Mouse (Mus musculus) lung, postnatal 4 days (tissue): ENCODE measurements at regions not wholly inside any gene's neighbourhood (a gene's known extent, or its start where the extent isn't known, plus 50 kb on each side); places are given as distances from the start of the nearest gene placed in this dataset.

ENCODE experiments used
- DNase-seq, 2 experiments: peaks; one replicate each; pipeline ENCODE4 v3.0.0; 2021

DNA sequence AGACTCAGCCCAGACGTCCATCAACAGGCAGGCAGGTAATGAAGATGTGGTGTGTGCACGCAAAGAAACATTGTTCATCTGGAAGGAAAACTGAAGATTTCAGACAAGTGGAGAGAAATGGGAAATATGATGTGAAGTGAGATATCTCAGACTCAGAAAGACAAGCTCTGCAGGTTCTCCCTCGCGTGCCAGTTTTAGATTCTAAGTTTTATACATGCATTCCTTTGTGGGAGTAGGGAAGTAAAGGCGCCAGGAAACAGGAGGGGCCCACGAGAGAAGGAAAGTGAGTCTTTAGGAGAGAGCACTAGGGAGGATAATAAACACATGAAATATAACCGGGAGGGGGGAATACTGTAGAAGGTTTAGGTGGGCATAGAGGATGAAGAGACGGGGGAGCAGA is 223.7 kb downstream of the Ptpru start:
- DNase-seq = no peak

DNA sequence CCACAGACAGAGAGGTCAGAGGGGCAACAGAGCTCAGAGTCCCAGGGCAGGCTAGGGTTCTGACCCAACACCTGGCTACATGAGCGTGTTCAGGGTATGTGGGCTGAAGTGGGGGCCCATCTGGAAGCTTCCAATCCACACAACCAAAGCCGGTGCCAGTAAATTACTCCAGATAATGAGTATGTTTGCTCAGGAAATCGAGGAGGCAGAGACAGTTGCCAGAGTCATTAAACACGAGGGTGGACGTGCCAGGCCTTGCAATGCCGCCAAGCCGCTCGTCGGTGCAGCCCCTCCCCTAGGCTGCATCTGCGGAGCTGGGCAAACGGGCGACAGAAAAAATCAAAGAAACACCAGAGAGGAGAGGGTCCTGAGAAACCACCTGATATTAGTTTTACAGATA is 222.5 kb downstream of the Ptpru start:
- peak in 1 of 2 experiments; percentile 23 for DNase-seq

DNA sequence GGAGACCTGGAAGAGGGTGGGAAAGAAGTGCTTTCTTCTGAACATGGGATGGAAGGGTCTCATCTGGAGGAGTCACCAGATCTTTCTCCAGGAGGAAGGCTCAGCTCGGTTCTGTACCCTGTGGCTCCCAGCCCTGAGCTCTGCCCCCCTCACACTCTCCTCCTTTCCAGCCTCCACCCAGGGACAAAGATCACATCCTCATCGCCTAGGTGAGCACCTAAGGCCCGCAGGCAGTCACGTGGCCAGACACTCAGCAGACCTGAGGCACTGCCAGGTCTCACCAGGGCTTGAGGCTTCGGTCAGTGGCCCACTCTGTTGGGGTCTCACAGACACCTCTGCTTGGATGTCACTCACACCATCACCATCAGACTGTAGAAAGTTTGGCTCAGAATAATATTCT is 200.0 kb downstream of the Ptpru start:
- DNase-seq = no peak

DNA sequence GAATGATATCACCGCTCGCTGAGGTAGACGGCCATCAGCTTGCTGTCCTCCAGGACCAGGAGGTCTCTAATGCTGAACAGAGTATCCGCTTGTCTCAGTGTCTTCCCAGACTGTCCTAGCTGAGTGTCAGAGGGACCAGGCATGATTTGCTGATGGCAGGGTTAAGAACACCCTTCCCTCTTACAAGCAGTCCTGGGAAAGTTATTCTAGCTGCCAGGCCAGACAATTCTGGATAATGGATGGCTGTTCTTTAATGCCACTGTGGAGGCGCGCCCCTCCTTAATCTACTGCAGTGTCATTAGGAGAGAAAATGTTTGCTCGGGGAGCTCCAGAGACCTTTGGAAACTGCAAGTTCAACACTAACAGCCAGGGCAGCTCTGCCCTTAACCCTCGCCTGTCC is 182.1 kb downstream of the Ptpru start:
- DNase-seq = no peak

DNA sequence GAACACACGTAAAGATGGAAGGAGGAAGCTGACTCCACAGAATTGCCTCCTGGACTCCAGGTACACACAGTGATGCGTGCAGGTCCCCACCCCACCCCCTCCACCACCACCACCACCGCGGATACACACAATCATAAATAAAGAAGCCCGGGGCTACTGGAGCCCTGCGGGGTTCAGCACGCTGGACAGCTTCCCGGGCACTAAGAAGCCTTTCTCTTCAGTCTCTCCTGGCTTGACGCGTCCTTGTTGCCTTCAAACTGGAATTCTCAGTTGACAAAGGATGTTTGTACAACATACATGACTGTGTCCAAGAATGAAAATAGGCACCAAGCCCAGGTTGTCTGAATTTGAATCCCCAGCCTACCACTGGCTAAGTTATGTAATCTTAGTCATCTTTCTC is 180.2 kb downstream of the Ptpru start:
- peak; percentile 28 to 39 for DNase-seq

DNA sequence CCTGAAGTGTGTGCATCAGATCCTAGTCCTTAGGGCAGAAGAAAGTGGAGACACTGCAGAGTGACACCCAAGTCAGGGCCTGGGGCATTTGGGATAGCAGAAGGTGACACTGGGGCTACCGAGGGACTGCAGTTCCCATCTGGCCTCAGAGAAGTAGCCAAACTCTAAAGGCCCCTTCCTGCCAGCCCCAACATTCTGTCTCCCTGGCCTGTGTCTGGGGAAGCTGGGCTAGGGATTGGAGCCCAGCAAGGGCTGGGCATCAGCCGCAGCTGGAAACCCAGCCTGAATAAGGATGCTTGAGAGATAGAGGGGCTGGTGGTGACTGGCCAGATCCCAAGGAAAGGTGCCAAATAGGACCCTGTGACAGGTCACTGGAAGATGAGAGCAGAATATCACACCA is 177.2 kb downstream of the Ptpru start:
- no peak for DNase-seq

DNA sequence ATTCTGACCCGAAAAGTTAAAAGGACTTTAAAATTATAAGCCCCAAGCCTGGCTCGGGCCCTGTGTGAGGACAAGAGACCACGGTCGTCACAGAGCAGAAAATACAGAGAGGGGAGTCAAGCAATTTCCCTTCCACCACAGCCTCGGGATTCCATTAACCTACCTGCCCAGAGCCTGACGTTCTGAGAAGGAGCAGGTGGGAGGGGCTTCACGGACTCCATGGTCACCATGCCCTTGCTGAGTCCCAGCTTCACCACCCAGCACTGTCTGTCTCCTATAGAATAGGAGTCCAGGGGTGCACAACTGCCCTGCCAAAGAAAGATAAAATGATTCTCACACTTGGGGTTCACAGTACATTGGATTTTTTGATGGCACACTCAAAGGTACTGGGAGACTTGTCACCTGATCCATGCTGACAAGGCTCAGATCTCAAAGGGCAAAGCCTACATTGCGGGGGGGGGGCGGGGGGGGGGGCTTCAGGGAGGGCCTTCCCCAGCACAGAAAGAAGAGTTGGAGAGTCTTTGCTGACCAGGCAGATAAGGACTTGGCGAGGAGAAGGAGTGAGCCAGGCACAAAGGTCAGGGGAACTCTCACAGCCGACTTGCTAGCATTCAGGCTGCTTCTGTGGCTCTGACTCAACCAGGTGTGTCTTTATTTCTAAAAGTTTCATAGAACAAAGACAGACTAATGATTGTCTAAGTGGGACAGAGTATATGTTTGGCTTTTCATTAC is 166.1 kb downstream of the Ptpru start:
- no peak for DNase-seq

DNA sequence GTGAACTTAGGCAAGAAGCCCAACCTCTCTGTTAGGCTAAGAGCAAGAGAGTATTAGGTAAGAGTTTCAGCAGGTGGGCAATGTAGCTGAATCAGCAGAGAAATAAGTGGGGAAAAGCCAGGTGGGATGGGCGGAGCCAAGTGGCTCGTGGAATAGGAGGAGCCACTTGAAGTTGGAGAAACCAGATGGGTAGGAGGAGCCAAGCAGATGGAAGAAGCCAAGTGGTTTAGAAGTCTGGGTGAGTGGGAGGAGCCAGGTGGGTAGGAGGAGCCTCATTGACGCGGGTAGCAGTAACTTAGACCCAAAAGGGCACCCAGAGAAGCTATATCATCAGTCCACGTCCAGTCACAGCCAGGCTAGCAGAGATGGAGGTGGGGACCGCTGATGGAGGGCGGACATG is 160.1 kb downstream of the Ptpru start:
- DNase-seq = no peak

DNA sequence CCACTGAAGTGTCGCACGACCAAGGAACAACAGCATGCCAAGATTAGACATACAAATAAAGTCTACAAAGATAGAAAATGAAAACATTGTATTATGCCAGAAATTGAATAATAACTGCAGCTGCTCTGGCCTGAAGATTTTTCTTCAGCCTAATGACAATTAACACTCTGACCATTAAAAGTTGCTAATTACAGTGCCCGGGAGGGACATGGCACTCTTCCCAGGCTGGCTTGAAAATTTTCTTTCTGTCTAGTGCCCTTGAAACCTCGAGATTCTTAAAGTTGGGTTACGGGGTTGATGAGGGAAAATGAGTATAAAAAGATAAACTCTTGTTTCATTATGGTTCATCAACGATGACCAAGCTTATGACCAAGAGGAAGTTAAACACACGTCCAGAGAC is 154.9 kb downstream of the Ptpru start:
- no peak for DNase-seq

DNA sequence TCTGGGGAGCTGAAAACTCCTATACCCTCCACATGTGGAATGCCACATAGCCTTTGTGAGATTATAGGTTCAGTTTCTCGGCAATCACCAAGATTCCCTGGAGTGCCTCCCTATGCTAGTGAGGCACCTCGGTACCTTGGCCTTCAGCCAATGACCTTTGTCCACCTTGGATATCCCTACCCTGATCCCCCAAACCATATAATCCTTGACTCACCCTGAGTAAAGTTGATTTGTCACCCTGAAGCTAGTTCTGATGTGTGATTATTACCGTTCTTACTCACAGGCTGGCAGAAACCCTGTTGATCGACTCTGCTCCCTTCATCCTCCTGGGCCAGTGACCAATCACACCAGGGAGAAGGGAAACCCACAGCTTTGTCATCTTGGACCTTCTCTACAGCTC is 152.5 kb downstream of the Ptpru start:
- DNase-seq = no peak

DNA sequence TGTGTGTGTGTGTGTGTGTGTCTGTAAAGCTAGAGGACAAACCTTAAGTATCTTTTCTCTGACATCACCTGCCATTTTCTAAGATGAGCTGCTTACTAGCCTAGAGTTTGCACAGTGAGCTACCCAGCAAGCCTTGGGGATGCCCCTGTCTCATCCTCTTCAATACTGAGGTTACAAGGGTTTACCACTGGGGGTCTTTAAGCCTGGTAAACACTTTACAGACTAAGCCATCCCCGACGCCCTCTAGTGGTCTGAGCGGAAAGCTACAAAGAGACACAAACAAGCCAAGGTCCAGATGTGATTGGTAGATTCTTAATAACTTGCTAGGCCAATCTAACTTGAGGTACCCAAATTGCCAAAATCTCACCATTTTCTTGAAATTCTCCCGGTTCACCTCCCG is 143.9 kb downstream of the Ptpru start:
- DNase-seq = peak in 1 of 2 experiments; percentile 9

DNA sequence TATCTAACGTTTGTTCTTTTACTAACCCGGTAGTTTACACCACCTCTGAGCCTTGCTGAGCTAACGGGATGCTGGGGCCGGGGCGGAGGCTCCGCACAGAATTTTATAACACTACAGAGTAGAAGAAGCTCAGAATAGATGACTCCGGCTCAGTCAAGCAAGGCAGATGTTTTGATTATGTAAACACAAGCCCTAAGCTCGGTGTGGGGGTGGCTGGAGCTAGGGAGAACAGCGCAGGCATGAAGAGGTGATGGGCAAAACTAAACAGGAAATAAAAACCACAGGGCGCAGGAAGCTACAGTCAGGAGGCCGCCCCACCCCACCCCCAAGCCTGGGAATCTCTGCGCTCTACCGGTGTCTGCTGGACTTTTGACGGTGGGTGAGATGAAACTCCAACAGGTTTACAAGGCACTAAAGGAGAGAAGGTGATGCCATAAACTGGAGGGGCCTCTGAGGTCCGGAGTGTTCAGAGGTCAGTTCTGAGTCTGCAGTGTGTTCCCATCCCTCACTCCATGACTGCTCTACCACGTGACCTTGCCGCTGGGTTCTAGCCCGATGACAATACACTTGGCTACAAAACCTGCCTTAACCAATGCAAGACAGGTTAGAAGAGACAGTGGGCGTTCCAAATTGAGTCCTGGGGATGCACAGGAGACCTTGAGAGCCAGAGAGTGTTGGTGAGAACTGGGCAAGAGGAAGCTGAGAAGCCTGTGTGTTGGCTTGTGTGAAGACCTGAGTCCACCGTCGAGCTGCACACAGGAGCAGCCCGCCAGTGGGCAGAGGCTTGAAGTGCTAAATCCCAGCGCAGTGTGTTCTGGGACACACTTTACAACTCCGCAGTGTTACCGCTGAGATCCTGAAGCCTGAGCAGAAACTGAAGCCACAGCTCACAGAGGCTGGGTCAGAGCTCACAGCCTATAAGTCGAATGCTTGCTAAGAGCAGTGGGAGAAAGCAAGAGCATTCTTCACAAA is 141.9 kb downstream of the Ptpru start:
- DNase-seq = peak; percentile 35 to 59
